Mouse (Mus musculus): Measurements from ENCODE around the gene Lnx2. TPM values are rescaled to one million over a fixed set of nuclear protein-coding genes. Genes with fewer than 3 reads are reported as not detected.

The Lnx2 gene
- polyA plus RNA-seq, 2 experiments from 2014 or later, result 19.6 to 29.9 TPM

DNA sequence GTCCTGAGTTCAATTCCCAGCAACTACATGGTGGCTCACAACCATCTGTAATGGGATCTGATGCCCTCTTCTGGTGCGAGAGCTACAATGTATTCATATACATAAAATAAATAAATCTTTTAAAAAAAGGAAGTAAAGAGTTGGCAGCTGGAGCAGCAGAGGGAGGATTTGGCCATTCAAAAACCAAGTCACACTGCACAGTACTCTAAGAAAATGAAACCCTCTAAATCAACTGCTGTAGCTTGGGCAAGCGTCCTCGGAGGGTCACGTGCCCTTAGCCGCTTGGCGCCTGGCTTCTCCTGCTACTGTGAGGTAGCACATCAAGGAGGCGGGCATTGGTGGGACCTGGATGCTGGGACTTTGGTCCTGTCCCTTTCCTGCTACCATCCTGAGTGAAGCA lies 61.2 kb downstream of the Lnx2 start:
- ATAC-seq, result no peak

DNA sequence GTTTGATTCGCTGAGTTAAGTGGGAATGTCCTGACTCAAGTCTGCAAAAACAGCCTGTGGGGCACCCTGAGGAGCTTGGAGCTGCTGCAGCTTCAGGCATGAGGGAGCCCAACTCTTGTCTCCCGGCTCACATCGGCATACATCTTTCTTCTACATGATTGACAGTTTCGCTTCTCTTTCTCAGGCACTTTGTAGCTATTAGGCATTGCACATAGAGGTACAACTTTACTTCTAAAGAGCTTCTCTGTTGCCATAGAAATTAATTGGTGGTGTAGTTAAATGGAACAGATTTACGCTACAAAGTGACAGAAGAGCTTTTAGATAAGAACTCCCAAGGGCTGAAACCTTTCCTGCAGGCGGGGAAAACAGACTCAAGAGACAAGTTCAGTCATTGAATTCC lies 62.5 kb downstream of the Lnx2 start:
- ATAC-seq, result no peak

DNA sequence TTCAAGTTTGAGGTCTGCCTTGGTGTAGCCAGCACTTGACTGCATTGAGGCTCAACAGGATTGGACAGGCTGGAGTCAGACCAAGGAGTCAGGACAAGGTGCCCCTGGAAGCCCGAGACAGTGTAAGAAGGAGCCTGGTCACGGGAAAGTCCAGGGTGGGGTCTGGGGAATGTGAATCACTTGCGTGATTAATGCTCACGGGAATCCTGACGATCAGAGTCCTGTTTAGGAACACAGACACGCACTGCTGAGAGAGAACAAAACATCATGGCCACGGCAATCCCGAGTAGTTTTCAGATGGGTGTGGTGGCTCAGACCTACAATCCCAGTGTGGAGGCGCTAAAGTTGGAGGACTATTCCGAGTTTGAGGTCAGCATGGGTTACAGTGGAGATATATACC lies 65.1 kb downstream of the Lnx2 start:
- no peak for ATAC-seq

DNA sequence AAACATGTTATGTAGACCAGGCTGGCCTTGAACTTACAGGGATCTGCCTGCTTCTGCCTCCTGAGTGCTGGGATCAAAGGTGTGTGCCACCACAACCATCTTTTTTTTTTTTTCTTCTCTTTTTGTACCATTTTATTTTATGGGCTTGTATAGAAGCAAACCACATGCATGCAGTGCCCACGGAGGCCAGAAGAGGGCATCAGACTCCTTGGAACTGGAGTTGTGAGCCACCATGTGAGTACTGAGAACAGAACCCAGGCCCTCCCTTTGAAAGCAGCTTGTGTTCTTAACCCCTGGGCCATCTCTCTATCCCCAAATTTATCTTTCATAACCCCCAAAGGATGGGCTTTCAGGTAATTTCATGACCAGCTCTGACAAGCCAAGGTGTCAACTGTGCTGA lies 73.1 kb downstream of the Lnx2 start:
- ATAC-seq, result no peak

DNA sequence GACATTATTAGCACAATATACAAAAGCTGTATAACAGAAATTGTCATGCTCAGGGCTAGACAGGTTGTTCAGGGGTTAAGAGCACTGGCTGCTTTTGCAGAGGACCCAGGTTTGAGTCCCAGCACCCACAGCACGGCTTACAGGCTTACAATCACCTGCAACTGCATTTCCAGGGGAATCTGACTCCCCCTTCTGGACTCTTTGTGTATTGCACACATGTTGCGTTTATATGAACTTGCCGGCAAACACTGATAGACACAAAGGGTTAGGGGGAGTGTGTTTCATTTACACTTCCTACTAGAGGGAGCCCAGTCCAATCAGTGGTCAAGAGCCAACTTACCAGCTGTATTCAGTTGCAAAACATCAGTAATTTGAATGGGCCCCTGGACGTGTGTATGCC lies 75.1 kb downstream of the Lnx2 start:
- ATAC-seq, result no peak

DNA sequence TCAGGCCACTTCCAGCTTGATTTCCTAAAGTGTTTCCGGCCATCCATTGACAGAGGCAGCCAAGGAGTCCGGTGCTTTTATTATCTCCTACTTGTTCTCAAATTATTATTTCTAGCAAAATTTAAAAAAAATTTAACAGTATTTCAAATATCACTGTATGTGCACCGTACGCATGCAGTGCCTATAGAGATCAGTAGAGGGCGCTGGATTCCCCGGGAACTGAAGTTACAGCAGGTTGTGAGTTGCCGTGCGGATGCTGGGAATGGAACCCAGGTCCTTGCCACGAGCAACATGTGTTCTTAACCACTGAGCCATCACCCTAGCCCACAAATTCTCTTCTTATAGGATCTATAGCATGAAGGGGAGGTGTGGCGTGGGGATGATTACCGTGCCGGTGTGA lies 77.6 kb downstream of the Lnx2 start:
- no peak for ATAC-seq

DNA sequence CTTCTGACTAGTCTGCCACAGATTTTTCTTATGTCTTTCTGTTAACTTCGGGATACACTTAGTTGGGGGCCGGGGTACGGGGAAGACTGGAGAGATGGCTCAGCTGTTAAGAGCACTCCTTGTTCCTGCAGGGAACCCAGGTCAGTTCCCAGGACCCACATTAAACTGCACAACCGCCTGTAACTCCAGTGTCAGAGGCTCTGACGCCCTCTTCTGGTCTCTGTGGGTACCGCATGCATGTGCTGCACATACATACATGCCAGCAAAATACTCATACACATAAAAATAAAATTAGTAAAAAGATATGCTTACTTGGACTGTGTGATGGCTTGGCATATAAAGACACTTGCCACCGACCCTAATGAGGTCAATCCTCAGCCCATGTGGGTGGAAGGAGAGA lies 79.6 kb downstream of the Lnx2 start:
- no peak for ATAC-seq

DNA sequence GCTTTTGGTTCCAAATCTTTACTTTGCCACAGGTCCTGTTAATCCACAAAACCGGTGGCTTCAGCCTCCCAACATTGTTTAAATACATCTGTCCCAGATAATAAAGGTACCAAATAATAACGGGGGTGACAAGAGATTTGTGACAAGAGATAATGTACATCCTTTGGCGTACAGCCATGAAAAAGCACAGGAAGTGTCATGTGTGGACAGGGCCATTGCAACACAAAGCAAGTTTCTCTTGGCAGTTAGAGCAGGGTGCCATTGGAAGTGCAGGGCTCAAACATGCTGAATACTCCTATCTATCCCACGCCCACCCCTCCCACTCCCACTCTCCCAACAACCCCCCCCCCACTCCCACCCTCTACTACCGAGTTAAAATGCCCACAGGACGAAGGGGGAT lies 81.4 kb downstream of the Lnx2 start:
- ATAC-seq, result no peak

DNA sequence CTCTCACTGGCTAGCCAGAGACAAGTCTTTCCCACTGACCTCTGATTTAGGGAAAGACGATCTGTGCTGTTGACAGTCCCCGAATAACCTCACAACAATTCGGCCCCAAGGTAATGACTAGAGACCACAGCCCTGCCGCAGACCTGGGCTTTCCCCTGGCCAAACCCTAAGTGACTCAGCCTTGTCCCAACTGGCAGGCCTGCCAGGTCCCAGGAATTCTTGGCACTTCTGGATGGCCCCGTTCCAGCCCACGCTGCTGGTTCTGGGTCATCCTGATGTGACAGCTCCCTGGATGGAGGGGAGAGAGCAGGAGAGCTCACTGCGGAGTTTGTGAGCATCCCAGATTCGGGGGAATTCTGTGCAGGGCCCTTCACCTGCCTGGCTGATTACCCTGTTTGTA lies 82.9 kb downstream of the Lnx2 start:
- no peak for ATAC-seq

DNA sequence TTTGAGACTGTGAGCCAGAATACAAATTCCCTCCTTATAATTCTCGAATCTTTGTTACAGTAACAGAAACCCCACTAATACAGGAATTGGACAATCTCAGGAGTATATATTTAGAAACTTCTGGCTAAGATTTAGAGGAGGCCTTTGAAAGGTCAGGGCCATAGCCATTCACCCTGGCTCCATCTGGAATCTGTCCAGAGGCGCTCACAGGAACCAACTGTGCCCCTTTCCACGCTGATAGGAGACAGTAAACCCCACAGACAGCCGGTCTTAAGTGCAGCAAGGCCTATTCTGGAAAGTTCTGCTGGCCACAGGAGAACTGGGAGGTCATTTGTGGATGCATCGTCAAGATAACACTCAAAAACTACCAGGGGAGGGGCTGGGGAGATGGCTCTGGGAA lies 87.3 kb downstream of the Lnx2 start:
- no peak for ATAC-seq

DNA sequence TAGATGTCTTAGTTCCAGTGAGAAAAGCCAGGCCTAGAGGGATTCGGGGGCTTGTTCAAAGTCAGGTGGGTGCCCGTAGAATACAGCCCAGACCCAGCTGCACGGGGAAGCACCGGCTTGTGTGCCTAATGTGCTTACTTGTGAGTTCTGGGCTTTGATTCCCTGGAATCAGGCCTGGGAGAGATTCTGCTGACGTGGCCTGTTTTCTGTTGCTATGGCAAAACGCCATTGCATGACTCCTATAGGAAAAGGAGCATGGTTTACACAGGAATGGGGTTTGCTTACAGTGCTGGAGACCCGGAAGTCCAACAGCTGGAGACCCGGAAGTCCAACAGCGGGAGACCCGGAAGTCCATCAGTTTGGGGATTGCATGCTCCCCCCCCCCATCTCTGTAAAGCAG lies 88.8 kb downstream of the Lnx2 start:
- ATAC-seq, result no peak

DNA sequence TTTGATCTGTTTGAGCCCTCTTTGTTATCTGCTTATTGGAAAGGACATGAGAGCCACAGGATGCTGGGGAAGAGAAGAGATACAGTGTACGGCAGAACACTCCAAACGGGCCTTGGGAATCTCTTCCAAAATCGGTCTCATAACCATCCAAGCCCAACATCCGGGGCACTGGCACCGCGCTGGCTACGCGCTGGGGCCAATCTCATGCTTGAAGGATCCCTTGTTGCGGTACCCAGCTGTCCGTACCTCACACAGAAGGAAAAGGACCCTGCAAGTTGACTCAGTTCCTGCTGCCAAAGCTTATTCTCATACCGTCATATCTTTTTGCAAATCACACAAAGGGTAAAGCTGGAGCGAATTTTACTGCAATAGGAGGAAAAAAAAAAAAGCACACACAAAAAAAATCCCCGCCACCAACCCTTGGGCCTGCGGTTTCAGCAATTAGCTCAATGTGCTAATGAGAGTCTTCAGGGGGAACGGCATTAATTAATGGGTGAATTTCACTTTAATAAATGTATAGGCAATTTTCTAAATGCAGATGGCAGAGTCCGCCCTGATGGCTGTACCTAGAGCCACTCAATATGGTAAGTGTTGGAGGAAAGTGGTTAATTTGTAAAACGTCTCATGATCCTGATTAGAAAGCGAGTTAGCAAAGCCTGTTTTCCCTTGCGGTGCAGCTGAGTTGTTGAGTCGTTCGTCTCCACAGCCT lies 90.5 kb downstream of the Lnx2 start:
- no peak for ATAC-seq

DNA sequence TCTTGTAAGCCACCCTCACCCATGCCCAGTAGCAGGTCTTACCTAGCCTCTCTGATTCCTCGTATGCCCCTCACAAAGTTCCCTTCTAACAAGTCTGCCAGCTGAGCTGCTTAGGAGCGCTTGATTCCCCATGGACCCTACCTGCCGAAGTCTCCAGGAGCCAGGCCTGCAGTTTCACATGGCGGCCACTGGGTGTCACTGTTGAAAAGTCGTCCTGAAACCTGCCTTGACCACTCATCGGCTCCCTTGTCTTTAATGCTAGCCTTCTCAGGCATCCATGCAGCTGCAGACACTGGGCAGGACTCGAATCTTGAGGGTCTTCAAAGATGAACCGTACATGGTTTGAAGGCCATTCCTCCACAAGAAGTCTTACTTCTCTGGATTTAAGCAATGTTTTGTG lies 93.2 kb downstream of the Lnx2 start:
- ATAC-seq, result no peak

DNA sequence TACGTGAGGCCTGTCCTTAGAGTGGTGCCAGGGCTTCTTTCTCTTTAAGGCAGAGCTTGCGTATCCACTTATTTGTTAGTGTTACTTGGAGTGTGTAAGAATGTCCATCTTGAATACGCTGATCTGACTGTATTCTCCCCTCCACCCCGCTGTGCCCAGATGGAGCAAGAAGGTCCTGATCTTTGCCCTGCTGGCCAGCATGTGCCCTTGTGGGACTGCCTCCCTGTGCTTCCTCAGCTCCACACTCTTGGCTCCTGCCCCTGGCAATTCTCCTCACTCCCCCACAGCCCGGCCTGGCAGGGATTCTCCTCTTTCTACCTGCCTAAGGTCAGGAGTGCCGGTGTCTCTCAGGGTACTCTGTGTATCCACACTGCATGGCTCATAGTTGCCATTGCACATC lies 95.0 kb downstream of the Lnx2 start:
- ATAC-seq, result no peak

DNA sequence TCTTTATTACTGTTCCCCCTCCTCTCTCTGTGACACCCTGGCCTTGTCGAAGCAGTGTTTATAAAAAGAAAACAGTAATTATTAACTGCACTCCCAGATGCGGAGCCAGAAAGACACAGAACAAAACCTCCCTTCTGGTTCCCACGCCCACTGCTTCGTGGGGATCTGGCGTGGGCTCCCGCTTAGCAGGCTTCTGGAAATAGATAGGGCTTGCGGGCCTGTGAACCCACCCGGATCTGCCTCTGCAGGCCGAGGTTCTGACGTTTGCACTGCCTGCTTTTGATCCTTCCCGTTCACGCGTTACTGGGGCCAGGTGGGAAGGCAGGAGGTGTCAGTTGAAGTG lies 101.6 kb downstream of the Lnx2 start:
- ATAC-seq, result no peak

DNA sequence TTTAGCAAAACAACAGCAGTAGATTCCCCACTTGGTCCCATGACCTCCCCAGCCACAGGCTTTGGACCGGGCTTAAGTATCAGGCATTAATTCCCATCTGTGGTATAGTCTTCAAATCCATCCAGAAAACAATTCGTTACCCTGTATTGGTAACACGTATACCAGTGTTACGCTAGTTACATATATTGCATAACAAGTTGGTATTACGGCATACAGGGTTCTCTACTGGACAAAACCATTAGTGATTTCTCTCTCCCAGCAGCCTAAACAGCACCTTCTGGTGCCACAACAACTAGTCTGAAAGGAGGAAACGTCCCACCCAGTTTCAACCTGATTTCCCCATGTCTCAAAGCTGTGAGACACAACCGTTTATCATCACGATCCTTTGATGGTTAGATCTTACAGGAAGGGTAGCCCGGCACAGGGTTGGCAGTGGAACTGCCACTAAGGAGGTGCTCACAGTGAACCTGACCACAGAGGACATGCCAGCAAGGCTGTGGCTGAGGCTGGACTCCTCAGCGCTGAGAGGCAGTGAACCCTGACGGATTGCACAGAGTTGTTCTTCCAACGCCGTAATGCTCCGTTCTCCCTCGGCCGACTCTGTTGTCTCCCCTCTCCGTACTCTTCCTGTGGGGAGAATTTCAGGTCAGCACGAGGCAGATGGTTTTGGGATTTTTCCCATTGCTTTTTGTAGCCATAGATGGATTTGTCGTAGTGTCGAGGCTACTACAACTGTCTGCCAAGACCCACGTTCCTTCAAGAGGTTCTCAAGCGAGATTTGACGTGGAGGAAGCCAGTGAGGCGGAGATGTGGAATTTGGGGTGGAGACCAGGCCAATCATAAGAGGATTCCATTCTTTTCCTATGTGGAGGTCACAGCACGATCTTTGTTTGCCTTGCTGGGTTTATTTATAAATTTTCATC lies 102.3 kb downstream of the Lnx2 start:
- no peak for ATAC-seq

DNA sequence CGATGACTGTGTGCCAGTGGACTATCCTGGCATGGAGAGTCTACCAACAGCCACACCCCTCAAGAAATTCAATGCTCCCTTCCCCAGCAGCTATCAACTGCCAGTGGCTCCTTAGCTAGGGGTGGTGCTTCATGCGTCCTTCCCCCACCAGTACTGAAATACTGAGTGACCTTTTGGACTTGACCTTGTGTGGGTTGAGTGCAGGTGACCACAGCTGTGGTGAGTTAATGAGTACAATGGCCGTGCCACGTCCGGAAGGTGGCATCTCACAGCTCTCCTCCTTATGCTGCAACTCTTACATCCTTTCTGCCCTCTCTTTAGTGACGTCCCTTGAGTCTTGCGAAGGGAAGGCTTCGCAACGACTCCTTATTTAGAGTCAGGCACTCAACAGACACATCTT lies 103.0 kb downstream of the Lnx2 start:
- no peak for ATAC-seq

DNA sequence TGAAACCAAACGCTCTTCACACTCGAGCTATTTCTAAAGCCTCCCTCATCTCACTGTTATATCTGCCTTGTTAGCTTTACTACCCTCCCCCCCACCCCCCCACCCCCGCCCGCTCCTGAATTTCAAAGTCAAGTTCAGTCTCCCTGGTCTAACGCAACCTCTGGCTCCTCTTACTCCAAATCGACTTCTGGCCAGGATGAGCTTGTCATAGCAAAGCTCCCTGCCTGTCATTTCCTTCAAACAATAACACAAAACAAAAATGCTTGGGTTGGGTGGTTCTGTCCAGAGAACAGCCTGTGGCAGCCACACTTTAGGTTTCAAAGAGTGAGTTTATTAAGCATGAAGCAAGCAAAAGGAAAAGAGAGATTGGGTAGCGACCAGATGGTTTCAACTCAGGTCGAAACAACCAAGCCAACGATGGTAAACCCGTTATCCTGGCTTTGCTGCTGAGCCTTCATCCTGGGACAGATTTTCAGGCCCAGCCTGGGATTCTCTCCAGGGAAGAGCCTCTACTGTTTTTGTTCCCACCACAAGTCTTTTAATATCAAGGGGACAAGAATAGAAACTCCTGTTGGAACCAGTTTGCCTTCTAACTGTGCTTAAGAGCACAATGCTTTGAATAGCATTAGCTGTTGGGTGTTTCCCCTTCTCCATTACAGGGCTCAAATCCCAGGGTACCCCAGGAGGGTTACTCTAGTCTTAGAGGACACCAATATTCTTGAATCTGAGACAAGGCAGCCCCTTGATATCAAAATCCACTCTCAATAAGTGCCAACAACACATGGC lies 104.4 kb downstream of the Lnx2 start:
- no peak for ATAC-seq

DNA sequence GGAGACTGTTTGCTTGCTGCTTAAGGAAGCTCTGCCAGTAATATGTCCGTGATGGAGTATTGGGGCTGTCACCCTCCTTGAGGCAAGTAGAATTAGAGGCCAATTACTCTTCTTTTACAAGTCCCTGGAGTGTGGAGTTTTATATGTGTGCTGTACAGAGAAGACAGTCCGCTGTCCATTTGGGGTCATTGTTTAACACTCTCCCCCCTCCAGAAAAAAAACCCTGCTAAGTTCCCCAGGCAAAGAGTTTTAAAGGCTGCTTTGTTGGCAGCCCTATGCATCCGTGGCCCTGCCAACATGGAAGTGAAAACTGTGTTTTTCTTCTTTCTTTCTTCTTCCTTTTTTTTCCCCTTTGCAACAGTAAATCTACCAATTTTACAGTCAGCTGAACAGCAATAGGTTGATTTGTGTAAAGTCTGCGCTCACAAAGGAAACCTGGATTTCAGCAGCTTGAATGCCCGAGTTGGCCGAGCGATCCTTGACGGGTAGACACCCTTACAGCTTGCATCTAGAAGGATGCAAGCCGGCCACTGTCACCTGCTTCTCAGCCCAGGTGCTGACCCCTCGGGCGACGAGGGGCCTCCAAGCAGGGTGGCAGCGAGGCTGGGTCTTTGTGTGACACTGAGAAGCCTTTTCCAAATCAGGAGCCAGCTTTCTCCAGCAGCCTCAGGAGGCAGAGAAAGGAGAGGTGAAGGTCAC lies 107.5 kb downstream of the Lnx2 start:
- no peak for ATAC-seq
